Mouse (Mus musculus) cerebellum, adult 2 months (tissue): ENCODE measurements around the gene Nrarp.

Experiments
- CTCF ChIP-seq: fragments of 200-500 bp; IDR thresholded peaks from 2 replicates; pipeline ENCODE4 v1.5.1; 2011; ENCODE audit warnings: low read depth, mild to moderate bottlenecking, control low read depth, low read length, moderate library complexity, borderline replicate concordance; ENCODE audit not compliant: insufficient read depth
- POLR2A ChIP-seq: fragments of 200-500 bp; IDR thresholded peaks from 2 replicates; pipeline ENCODE4 v1.6.1; 2011; ENCODE audit warnings: low read length, control low read depth, borderline replicate concordance; ENCODE audit not compliant: insufficient read depth

GRCm38 (mm10) chr2:25145346-25145745 lies 35.2 kb upstream of the Nrarp start:
- no peak for TF ChIP-seq CTCF
- no peak for TF ChIP-seq POLR2A
